Mouse (Mus musculus): ENCODE results near the gene Ifna1.

GRCm38 (mm10) chr4:88863309-88863708 lies 13.4 kb downstream of the Ifna1 start:
- TF ChIP-seq POLR2A (IDR thresholded peaks at IDR 0.05; ENCODE audit: low read depth, low read length) (no peak), CTCF (IDR thresholded peaks at IDR 0.05; ENCODE audit: extremely low read depth, insufficient read depth, insufficient read length, insufficient replicate concordance) (no peak)

Measured in spleen, adult 2 months (tissue).